Comparison of ENCODE assay signal across 10 mouse cellular contexts in genomic region chr12:36208456-36208855, GRCm38 (mm10). TPM values are rescaled to one million over a fixed set of nuclear protein-coding genes. Genes with fewer than 3 reads are reported as not detected.
A peak's percentile ranks its signal among the peaks of the same experiment; 100 is the strongest.
DNase-seq lines count a peak whose midpoint lies in the region; ATAC-seq and TF ChIP-seq lines count a peak whose summit lies in the region.
"Had no signal": no experiment of that assay in that cellular context is flagged by ENCODE, and none has a peak within 500 bp of the region (broad histone marks: within the 10 kb centered on the region; RNA-seq: fewer than 3 reads in every experiment).

No protein-coding gene starts in this region.

- H3K4me1 ChIP-seq in forebrain, embryonic 13.5 days: peaks cover 15% of the 10 kb centered on the region
- H3K4me1 ChIP-seq in forebrain, embryonic 11.5 days (replicated peaks; ENCODE audit: control insufficient read depth, insufficient read depth, low read length): no peaks in the 10 kb centered on the region; the same call in 1 of the 2 replicates
- H3K4me1 ChIP-seq in midbrain, embryonic 12.5 days: peaks cover 11% of the 10 kb centered on the region
- peaks cover 9% of the 10 kb centered on the region; the same call in 1 of the 2 replicates for H3K4me1 ChIP-seq in midbrain, embryonic 11.5 days (ENCODE audit: control insufficient read depth, insufficient read depth, low read length)
- peaks cover 8% of the 10 kb centered on the region for H3K4me1 ChIP-seq in limb, embryonic 14.5 days (ENCODE audit: control insufficient read depth, insufficient read depth, low read length)
- no peaks in the 10 kb centered on the region for H3K4me1 ChIP-seq in heart, embryonic 11.5 days (ENCODE audit: control insufficient read depth, insufficient read depth, low read length)

- no peak overlapping the region for H3K4me3 ChIP-seq in forebrain, embryonic 13.5 days
- H3K4me3 ChIP-seq in forebrain, embryonic 11.5 days (ENCODE audit: low read depth, low read length): no peak overlapping the region
- no peak overlapping the region for H3K4me3 ChIP-seq in midbrain, embryonic 12.5 days
- no peak overlapping the region for H3K4me3 ChIP-seq in midbrain, embryonic 11.5 days (ENCODE audit: low read depth, low read length)
- H3K4me3 ChIP-seq in limb, embryonic 14.5 days (replicated peaks; ENCODE audit: low read length): peak overlapping the region; percentile 22
- H3K4me3 ChIP-seq in heart, embryonic 11.5 days (ENCODE audit: low read depth, low read length): no peak overlapping the region

- no peak for DNase-seq in forebrain, embryonic 11.5 days (ENCODE audit: low spot score)
- DNase-seq in midbrain, embryonic 11.5 days (ENCODE audit: low spot score, missing footprints): no peak
- DNase-seq in limb, embryonic 14.5 days (ENCODE audit: low spot score): no peak
- peak; percentile 50 for DNase-seq in telencephalon, adult 2 months (ENCODE audit: low read depth, low spot score)
- no peak for DNase-seq in thymus, postnatal 14 days
- DNase-seq: lung, postnatal 10 days; thymus, adult 18-20 months had no signal

- peak overlapping the region; percentile 9; the same call in 1 of the 2 replicates for H3K4me2 ChIP-seq in forebrain, embryonic 13.5 days
- no peak overlapping the region for H3K4me2 ChIP-seq in forebrain, embryonic 11.5 days (ENCODE audit: low read depth, low read length, severe bottlenecking)
- H3K4me2 ChIP-seq in midbrain, embryonic 12.5 days (replicated peaks): 0 out of 2 replicates have a peak overlapping the region, but pooled peaks have one; percentile 34
- no peak overlapping the region for H3K4me2 ChIP-seq in midbrain, embryonic 11.5 days
- H3K4me2 ChIP-seq in limb, embryonic 14.5 days (replicated peaks; ENCODE audit: low read depth, low read length, severe bottlenecking): peak overlapping the region; percentile 28
- no peak overlapping the region for H3K4me2 ChIP-seq in heart, embryonic 11.5 days

- no peaks in the 10 kb centered on the region for H3K27me3 ChIP-seq in forebrain, embryonic 13.5 days
- no peaks in the 10 kb centered on the region for H3K27me3 ChIP-seq in forebrain, embryonic 11.5 days (ENCODE audit: control insufficient read depth, insufficient read depth, low read length)
- H3K27me3 ChIP-seq in midbrain, embryonic 12.5 days: no peaks in the 10 kb centered on the region
- no peaks in the 10 kb centered on the region for H3K27me3 ChIP-seq in midbrain, embryonic 11.5 days (ENCODE audit: control insufficient read depth, insufficient read depth, low read length)
- no peaks in the 10 kb centered on the region for H3K27me3 ChIP-seq in limb, embryonic 14.5 days (ENCODE audit: control insufficient read depth, insufficient read depth, low read length)
- H3K27me3 ChIP-seq in heart, embryonic 11.5 days (ENCODE audit: control insufficient read depth, insufficient read depth, low read length): no peaks in the 10 kb centered on the region

- no peak overlapping the region for H3K9ac ChIP-seq in forebrain, embryonic 13.5 days
- no peak overlapping the region for H3K9ac ChIP-seq in forebrain, embryonic 11.5 days (ENCODE audit: low read length)
- H3K9ac ChIP-seq in midbrain, embryonic 12.5 days (replicated peaks): no peak overlapping the region
- no peak overlapping the region for H3K9ac ChIP-seq in midbrain, embryonic 11.5 days (ENCODE audit: low read length)
- H3K9ac ChIP-seq in limb, embryonic 14.5 days (ENCODE audit: low read depth, low read length, severe bottlenecking): no peak overlapping the region
- no peak overlapping the region for H3K9ac ChIP-seq in heart, embryonic 11.5 days (ENCODE audit: low read depth, low read length)

- no peak overlapping the region for H3K27ac ChIP-seq in forebrain, embryonic 13.5 days
- H3K27ac ChIP-seq in forebrain, embryonic 11.5 days (ENCODE audit: low read depth, low read length): no peak overlapping the region
- H3K27ac ChIP-seq in midbrain, embryonic 12.5 days (replicated peaks): no peak overlapping the region; the same call in 1 of the 2 replicates
- no peak overlapping the region for H3K27ac ChIP-seq in midbrain, embryonic 11.5 days (ENCODE audit: low read depth, low read length)
- H3K27ac ChIP-seq in limb, embryonic 14.5 days (replicated peaks; ENCODE audit: low read depth, low read length): no peak overlapping the region
- no peak overlapping the region for H3K27ac ChIP-seq in heart, embryonic 11.5 days (ENCODE audit: low read depth, low read length)

- ATAC-seq in forebrain, embryonic 13.5 days: no peak
- no peak for ATAC-seq in forebrain, embryonic 11.5 days (replicated peaks; ENCODE audit: low FRiP score)
- no peak for ATAC-seq in midbrain, embryonic 12.5 days (ENCODE audit: low FRiP score, low read depth)
- no peak for ATAC-seq in midbrain, embryonic 11.5 days (ENCODE audit: low FRiP score)
- ATAC-seq in limb, embryonic 14.5 days (ENCODE audit: low FRiP score, low read depth): no peak
- no peak for ATAC-seq in heart, embryonic 11.5 days (replicated peaks; ENCODE audit: insufficient number of reproducible peaks, low FRiP score, low TSS enrichment)

- TF ChIP-seq POLR2A in limb, embryonic 14.5 days (IDR thresholded peaks at IDR 0.05; ENCODE audit: borderline replicate concordance, extremely low read depth, insufficient read depth, insufficient read length): no peak

- H3K36me3 ChIP-seq in forebrain, embryonic 13.5 days (ENCODE audit: poor library complexity, severe bottlenecking): no peaks in the 10 kb centered on the region
- no peaks in the 10 kb centered on the region for H3K36me3 ChIP-seq in forebrain, embryonic 11.5 days (ENCODE audit: control insufficient read depth, insufficient read depth, low read length)
- no peaks in the 10 kb centered on the region for H3K36me3 ChIP-seq in midbrain, embryonic 12.5 days
- H3K36me3 ChIP-seq in midbrain, embryonic 11.5 days (ENCODE audit: control insufficient read depth, insufficient read depth, low read length): no peaks in the 10 kb centered on the region
- H3K36me3 ChIP-seq in limb, embryonic 14.5 days (ENCODE audit: control insufficient read depth, insufficient read depth, low read length): no peaks in the 10 kb centered on the region
- H3K36me3 ChIP-seq in heart, embryonic 11.5 days (ENCODE audit: control insufficient read depth, insufficient read depth, low read length): no peaks in the 10 kb centered on the region

- no peaks in the 10 kb centered on the region for H3K9me3 ChIP-seq in forebrain, embryonic 13.5 days (replicated peaks)
- no peaks in the 10 kb centered on the region for H3K9me3 ChIP-seq in forebrain, embryonic 11.5 days (ENCODE audit: control insufficient read depth, low read length)
- H3K9me3 ChIP-seq in midbrain, embryonic 12.5 days: no peaks in the 10 kb centered on the region
- no peaks in the 10 kb centered on the region for H3K9me3 ChIP-seq in midbrain, embryonic 11.5 days (ENCODE audit: control insufficient read depth, low read length)
- H3K9me3 ChIP-seq in limb, embryonic 14.5 days (ENCODE audit: control insufficient read depth, low read length): no peaks in the 10 kb centered on the region
- H3K9me3 ChIP-seq in heart, embryonic 11.5 days (replicated peaks; ENCODE audit: control insufficient read depth, low read length): no peaks in the 10 kb centered on the region

- 55% methylated on average over 19 of the region's 19 CpGs for WGBS in forebrain, embryonic 13.5 days
- 73% methylated on average over 19 of the region's 19 CpGs for WGBS in forebrain, embryonic 11.5 days
- 78% methylated on average over 19 of the region's 19 CpGs for WGBS in midbrain, embryonic 12.5 days
- 76% methylated on average over 19 of the region's 19 CpGs for WGBS in midbrain, embryonic 11.5 days
- WGBS in limb, embryonic 14.5 days: 44% methylated on average over 19 of the region's 19 CpGs
- 74% methylated on average over 19 of the region's 19 CpGs for WGBS in heart, embryonic 11.5 days (ENCODE audit: insufficient replicate concordance)

RNA-seq across cellular contexts. Expression of gene Lrrc72, which starts 44.7 kb away (rescaled TPM):
- not detected in 2 replicates for polyA plus RNA-seq in forebrain, embryonic 13.5 days (2015; fragmentation: Nextera tagmentation; extraction: Ambion mirVana)
- not detected in 2 replicates for polyA plus RNA-seq in forebrain, embryonic 11.5 days (2014; fragmentation: Nextera tagmentation; extraction: Ambion mirVana)
- not detected in 2 replicates for polyA plus RNA-seq in midbrain, embryonic 12.5 days (2016; fragmentation: Nextera tagmentation; extraction: Ambion mirVana)
- not detected in 2 replicates for polyA plus RNA-seq in midbrain, embryonic 11.5 days (2014; fragmentation: Nextera tagmentation; extraction: Ambion mirVana)
- not detected in 2 replicates for polyA plus RNA-seq in limb, embryonic 14.5 days (2012; rRNA removed)
- 0.30 TPM in 1 of 2 replicates, not detected in the other for polyA plus RNA-seq in limb, embryonic 14.5 days (2014; fragmentation: Nextera tagmentation; extraction: Ambion mirVana)
- polyA plus RNA-seq in heart, embryonic 11.5 days (2014; fragmentation: Nextera tagmentation; extraction: Ambion mirVana): not detected in 2 replicates

RNA-seq across cellular contexts. Expression of gene Bzw2, which starts 50.6 kb away (rescaled TPM):
- polyA plus RNA-seq in forebrain, embryonic 13.5 days (2015; fragmentation: Nextera tagmentation; extraction: Ambion mirVana): 399 and 418 TPM in 2 replicates
- polyA plus RNA-seq in forebrain, embryonic 11.5 days (2014; fragmentation: Nextera tagmentation; extraction: Ambion mirVana): 271 and 279 TPM in 2 replicates
- 292 and 313 TPM in 2 replicates for polyA plus RNA-seq in midbrain, embryonic 12.5 days (2016; fragmentation: Nextera tagmentation; extraction: Ambion mirVana)
- polyA plus RNA-seq in midbrain, embryonic 11.5 days (2014; fragmentation: Nextera tagmentation; extraction: Ambion mirVana): 292 and 312 TPM in 2 replicates
- polyA plus RNA-seq in limb, embryonic 14.5 days (2012; rRNA removed): 81.1 and 112 TPM in 2 replicates
- 183 and 204 TPM in 2 replicates for polyA plus RNA-seq in limb, embryonic 14.5 days (2014; fragmentation: Nextera tagmentation; extraction: Ambion mirVana)
- 223 and 238 TPM in 2 replicates for polyA plus RNA-seq in heart, embryonic 11.5 days (2014; fragmentation: Nextera tagmentation; extraction: Ambion mirVana)

RNA-seq across cellular contexts. Expression of gene Ankmy2, which starts 51.5 kb away (rescaled TPM):
- 41.4 and 42.5 TPM in 2 replicates for polyA plus RNA-seq in forebrain, embryonic 13.5 days (2015; fragmentation: Nextera tagmentation; extraction: Ambion mirVana)
- 26.3 and 30.6 TPM in 2 replicates for polyA plus RNA-seq in forebrain, embryonic 11.5 days (2014; fragmentation: Nextera tagmentation; extraction: Ambion mirVana)
- polyA plus RNA-seq in midbrain, embryonic 12.5 days (2016; fragmentation: Nextera tagmentation; extraction: Ambion mirVana): 33.2 and 33.8 TPM in 2 replicates
- polyA plus RNA-seq in midbrain, embryonic 11.5 days (2014; fragmentation: Nextera tagmentation; extraction: Ambion mirVana): 30.9 and 33.8 TPM in 2 replicates
- polyA plus RNA-seq in limb, embryonic 14.5 days (2012; rRNA removed): 16.9 and 21.8 TPM in 2 replicates
- polyA plus RNA-seq in limb, embryonic 14.5 days (2014; fragmentation: Nextera tagmentation; extraction: Ambion mirVana): 33.8 and 37.8 TPM in 2 replicates
- polyA plus RNA-seq in heart, embryonic 11.5 days (2014; fragmentation: Nextera tagmentation; extraction: Ambion mirVana): 28.6 and 34.0 TPM in 2 replicates

Comparison
In these comparisons a context has a peak if more than half of its experiments do, and no peak if none do; other contexts are left out.
1. H3K4me2 ChIP-seq: peak in forebrain, embryonic 13.5 days (single experiment), midbrain, embryonic 12.5 days (single experiment) and limb, embryonic 14.5 days (single experiment); none in forebrain, embryonic 11.5 days (single experiment), midbrain, embryonic 11.5 days (single experiment) and heart, embryonic 11.5 days (single experiment).